In the genomic region with DNA sequence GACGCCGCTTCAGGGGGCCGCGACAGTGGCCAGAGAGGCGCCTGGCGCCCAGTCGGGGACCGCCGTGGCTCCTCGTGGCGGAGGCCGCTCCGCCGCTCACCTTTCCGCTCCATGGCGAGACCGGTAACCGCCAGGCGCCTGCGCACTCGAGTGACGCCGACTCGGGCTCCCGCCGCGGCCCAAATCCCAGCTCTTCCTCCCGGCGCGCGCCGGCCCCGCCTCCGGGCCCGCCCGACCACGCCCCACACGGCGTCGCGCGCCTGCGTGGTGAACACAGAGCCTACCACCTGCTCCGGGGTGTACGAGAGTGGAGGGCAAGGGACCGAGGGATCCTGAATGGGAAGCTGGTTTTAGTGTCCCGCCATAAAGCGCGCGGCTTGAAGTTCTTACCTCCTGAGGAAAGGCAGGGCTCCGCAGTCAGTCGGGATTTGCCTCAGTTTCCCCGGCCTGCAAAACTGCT, we compare ENCODE assay signal across 7 mouse cellular contexts. TPM values are rescaled to one million over a fixed set of nuclear protein-coding genes. Genes with fewer than 3 reads are reported as not detected.
DNase-seq lines count a peak whose midpoint lies in the region; ATAC-seq and TF ChIP-seq lines count a peak whose summit lies in the region.

A gene (minus strand): TSS at position 410 of the 460 bp plus-strand sequence.

- peak; percentile 90 for ATAC-seq in embryonic facial prominence, embryonic 12.5 days (ENCODE audit: insufficient number of reproducible peaks, insufficient read depth, low FRiP score, low TSS enrichment)
- ATAC-seq in limb, embryonic 12.5 days (ENCODE audit: insufficient number of reproducible peaks, insufficient read depth, low FRiP score, low TSS enrichment, low read depth) = peak; percentile 87
- peak; percentile 95 for ATAC-seq in midbrain, embryonic 15.5 days (replicated peaks)

- H3K27ac ChIP-seq in embryonic facial prominence, embryonic 12.5 days = peak within 1 kb of the TSS; percentile 88
- peak within 1 kb of the TSS; percentile 45; the same call in 1 of the 2 replicates for H3K27ac ChIP-seq in kidney, adult 2 months (ENCODE audit: insufficient read depth, low read depth, low read length)
- peak within 1 kb of the TSS; percentile 91 for H3K27ac ChIP-seq in limb, embryonic 12.5 days
- peak within 1 kb of the TSS; percentile 91 for H3K27ac ChIP-seq in midbrain, embryonic 15.5 days
- H3K27ac ChIP-seq in spleen, adult 2 months (ENCODE audit: insufficient read depth, low read length) = peak within 1 kb of the TSS; percentile 86

- peak within 1 kb of the TSS; percentile 87 for H3K4me3 ChIP-seq in embryonic facial prominence, embryonic 12.5 days
- H3K4me3 ChIP-seq in kidney, adult 2 months (ENCODE audit: insufficient read depth, low read depth, low read length) = peak within 1 kb of the TSS; percentile 84
- peak within 1 kb of the TSS; percentile 99 for H3K4me3 ChIP-seq in limb, embryonic 12.5 days (replicated peaks)
- peak within 1 kb of the TSS; percentile 86 for H3K4me3 ChIP-seq in midbrain, embryonic 15.5 days
- H3K4me3 ChIP-seq in spleen, adult 2 months (ENCODE audit: extremely low read depth, insufficient read depth, insufficient read length) = peak within 1 kb of the TSS; percentile 89

- TF ChIP-seq POLR2A in kidney, adult 2 months (IDR thresholded peaks at IDR 0.05; ENCODE audit: low read depth, low read length) = no peak
- TF ChIP-seq POLR2A in spleen, adult 2 months (IDR thresholded peaks at IDR 0.05; ENCODE audit: low read depth, low read length) = peak; percentile 71

- peaks cover 17% of the 10 kb centered on the region for H3K4me1 ChIP-seq in embryonic facial prominence, embryonic 12.5 days
- peaks cover 10% of the 10 kb centered on the region; the same call in 1 of the 2 replicates for H3K4me1 ChIP-seq in kidney, adult 2 months (ENCODE audit: control insufficient read depth, insufficient read depth, low read length)
- H3K4me1 ChIP-seq in limb, embryonic 12.5 days (replicated peaks) = peaks cover 20% of the 10 kb centered on the region
- peaks cover 29% of the 10 kb centered on the region for H3K4me1 ChIP-seq in midbrain, embryonic 15.5 days
- H3K4me1 ChIP-seq in spleen, adult 2 months (ENCODE audit: control insufficient read depth, insufficient read depth, insufficient read length) = peaks cover 18% of the 10 kb centered on the region

- no peak for TF ChIP-seq CTCF in kidney, adult 2 months (conservative IDR thresholded peaks at IDR 0.05; ENCODE audit: insufficient read depth, insufficient read length, low read depth, low read length)
- no peak for TF ChIP-seq CTCF in spleen, adult 2 months (IDR thresholded peaks at IDR 0.05; ENCODE audit: extremely low read depth, insufficient read depth, insufficient read length, insufficient replicate concordance)

- peak within 1 kb of the TSS; percentile 92 for H3K4me2 ChIP-seq in embryonic facial prominence, embryonic 12.5 days (replicated peaks)
- H3K4me2 ChIP-seq in limb, embryonic 12.5 days = peak within 1 kb of the TSS; percentile 87
- H3K4me2 ChIP-seq in midbrain, embryonic 15.5 days = peak within 1 kb of the TSS; percentile 90

- DNase-seq in adrenal gland, postnatal 25 days = peak; percentile 96
- peak; percentile 91 to 93 for DNase-seq in heart, adult 18-20 months
- DNase-seq in kidney, adult 2 months = peak; percentile 94
- DNase-seq in spleen, adult 2 months (ENCODE audit: low read depth in 1 of 2, low spot score in 2 of 2) = peak; percentile 65 to 88

- H3K9me3 ChIP-seq in embryonic facial prominence, embryonic 12.5 days = no peaks in the 10 kb centered on the region
- no peaks in the 10 kb centered on the region for H3K9me3 ChIP-seq in limb, embryonic 12.5 days
- no peaks in the 10 kb centered on the region for H3K9me3 ChIP-seq in midbrain, embryonic 15.5 days

- H3K27me3 ChIP-seq in embryonic facial prominence, embryonic 12.5 days = no peaks in the 10 kb centered on the region
- H3K27me3 ChIP-seq in kidney, adult 2 months (replicated peaks; ENCODE audit: control insufficient read depth, insufficient read depth, low read length) = no peaks in the 10 kb centered on the region
- H3K27me3 ChIP-seq in limb, embryonic 12.5 days = no peaks in the 10 kb centered on the region
- no peaks in the 10 kb centered on the region for H3K27me3 ChIP-seq in midbrain, embryonic 15.5 days (replicated peaks)
- no peaks in the 10 kb centered on the region for H3K27me3 ChIP-seq in spleen, adult 2 months (ENCODE audit: control insufficient read depth, insufficient read depth, low read length)

- peak within 1 kb of the TSS; percentile 95 for H3K9ac ChIP-seq in embryonic facial prominence, embryonic 12.5 days
- H3K9ac ChIP-seq in limb, embryonic 12.5 days (replicated peaks) = peak within 1 kb of the TSS; percentile 97
- H3K9ac ChIP-seq in midbrain, embryonic 15.5 days = peak within 1 kb of the TSS; percentile 91

- H3K36me3 ChIP-seq in embryonic facial prominence, embryonic 12.5 days = peaks cover 16% of the 10 kb centered on the region
- no peaks in the 10 kb centered on the region for H3K36me3 ChIP-seq in kidney, adult 2 months (ENCODE audit: control insufficient read depth, insufficient read depth, low read length)
- H3K36me3 ChIP-seq in limb, embryonic 12.5 days = peaks cover 33% of the 10 kb centered on the region
- peaks cover 6% of the 10 kb centered on the region; the same call in 1 of the 2 replicates for H3K36me3 ChIP-seq in midbrain, embryonic 15.5 days (replicated peaks)
- no peaks in the 10 kb centered on the region for H3K36me3 ChIP-seq in spleen, adult 2 months (ENCODE audit: control insufficient read depth, insufficient read depth, low read length)

- WGBS in embryonic facial prominence, embryonic 12.5 days = under 1% methylated on average over 53 of the region's 53 CpGs
- under 1% methylated on average over 52 of the region's 53 CpGs for WGBS in kidney, adult 2 months
- under 1% methylated on average over 39 of the region's 53 CpGs for WGBS in limb, embryonic 12.5 days
- WGBS in midbrain, embryonic 15.5 days = under 1% methylated on average over 32 of the region's 53 CpGs
- under 1% methylated on average over 52 of the region's 53 CpGs for WGBS in spleen, adult 2 months

RNA-seq across cellular contexts. Expression of the gene that starts here (rescaled TPM):
- 60.9 and 76.5 TPM in 2 replicates for total RNA-seq in adrenal gland, postnatal 25 days (2021)
- 95.1 and 96.2 TPM in 2 replicates for polyA plus RNA-seq in embryonic facial prominence, embryonic 12.5 days (2016; fragmentation: Nextera tagmentation; extraction: Ambion mirVana)
- 10 to 100 TPM; 33.7 to 36.3 TPM for total RNA-seq in heart, adult 18-20 months (2021)
- 21.5 and 21.6 TPM in 2 replicates for polyA plus RNA-seq in kidney, adult 2 months (2012; rRNA removed)
- 102 and 108 TPM in 2 replicates for polyA plus RNA-seq in limb, embryonic 12.5 days (2016; fragmentation: Nextera tagmentation; extraction: Ambion mirVana)
- polyA plus RNA-seq in midbrain, embryonic 15.5 days (2015; fragmentation: Nextera tagmentation; extraction: Ambion mirVana) = 88.2 and 91.3 TPM in 2 replicates
- 20.0 and 20.5 TPM in 2 replicates for polyA plus RNA-seq in spleen, adult 2 months (2012; rRNA removed)

Comparison
In these comparisons a context has a peak if more than half of its experiments do, and no peak if none do; other contexts are left out.
1. Peak in every context shown above with its lines: DNase-seq, ATAC-seq, H3K4me3 ChIP-seq and H3K27ac ChIP-seq.